Mouse (Mus musculus) liver, embryonic 18 days (tissue): ENCODE measurements around the gene Capsl. TPM values are rescaled to one million over a fixed set of nuclear protein-coding genes. Genes with fewer than 3 reads are reported as not detected.

Experiments
- polyA plus RNA-seq: library from polyadenylated mRNA; depleted of rRNA; stranded (reverse); fragments of >200 nt; gene quantifications from 2 replicates; pipeline ENCODE4 v1.2.3, GENCODE M21; 2012; rRNA removed

The Capsl gene
- 1.1 and 1.2 TPM in 2 replicates for polyA plus RNA-seq

DNA sequence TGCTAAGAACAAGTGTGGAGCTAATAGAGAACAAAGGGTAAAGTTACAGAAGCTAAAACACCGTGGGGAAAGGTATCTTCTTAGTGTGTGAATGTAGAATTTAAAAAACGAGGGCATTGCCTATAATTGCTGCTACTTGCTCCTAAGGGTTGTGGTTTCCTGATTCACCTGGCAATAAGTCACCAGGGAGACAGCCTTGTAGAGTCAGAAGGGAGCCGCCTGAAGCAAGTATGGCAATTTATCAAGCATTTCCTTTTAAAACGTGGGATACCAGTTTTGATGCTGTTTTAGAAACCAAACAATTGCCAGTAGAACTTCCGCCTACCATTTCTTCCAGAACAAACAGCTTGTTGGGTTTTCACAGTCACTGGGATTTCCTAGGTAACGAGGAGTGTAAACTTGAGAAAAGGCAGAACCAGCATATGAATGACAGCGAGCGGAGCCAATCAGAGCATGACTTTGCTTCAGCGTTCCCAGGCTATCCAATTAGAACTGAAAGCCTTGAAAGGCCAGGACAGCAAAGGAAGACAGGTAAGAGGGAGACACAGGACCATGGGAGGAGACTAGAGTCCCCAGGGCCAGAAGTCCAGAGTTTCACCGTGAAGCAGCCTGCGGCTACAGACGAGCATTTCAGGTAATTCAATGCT is at the start of gene Capsl:
TSS of gene Capsl (plus strand) at position 495 of the 647 bp plus-strand sequence.

Other genes starting within 250 kb of the Capsl start
- gene Ugt3a1, start 159.1 kb upstream of the Capsl start, polyA plus RNA-seq: 0.36 and 0.54 TPM in 2 replicates
- 2.7 and 5.7 TPM in 2 replicates for gene Ugt3a2, start 100.5 kb upstream of the Capsl start, polyA plus RNA-seq
- 2.2 TPM in 2 replicates for gene Il7r, start 94.1 kb downstream of the Capsl start, polyA plus RNA-seq